Mouse (Mus musculus): ENCODE data around the gene Tas2r116. TPM values are rescaled to one million over a fixed set of nuclear protein-coding genes. Genes with fewer than 3 reads are reported as not detected.

Tas2r116 gene
- not detected for total RNA-seq (2021)
- long read RNA-seq, experiment 1, result 0 reads
- long read RNA-seq, experiment 2, result 0 reads

DNA sequence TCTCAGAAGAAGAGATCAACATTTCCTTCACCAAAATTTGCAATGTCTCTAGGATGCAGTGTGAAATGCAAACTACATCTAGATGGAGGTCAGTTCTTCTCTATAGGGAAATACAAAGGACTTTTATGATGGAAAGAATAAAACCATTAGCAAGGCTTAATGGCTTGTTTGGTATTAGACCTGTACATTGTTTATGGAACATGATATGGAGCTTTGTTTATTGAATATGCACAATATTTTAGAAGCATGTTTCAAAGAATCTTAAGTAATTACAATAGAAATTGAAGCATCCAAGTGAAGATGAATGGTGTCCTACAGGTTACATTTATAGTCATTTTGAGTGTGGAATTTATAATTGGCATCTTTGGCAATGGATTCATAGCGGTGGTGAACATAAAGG, at the start of gene Tas2r116:
TSS of gene Tas2r116 (plus strand) at position 301 of the 400 bp plus-strand sequence.
- DNase-seq, result no peak

DNA sequence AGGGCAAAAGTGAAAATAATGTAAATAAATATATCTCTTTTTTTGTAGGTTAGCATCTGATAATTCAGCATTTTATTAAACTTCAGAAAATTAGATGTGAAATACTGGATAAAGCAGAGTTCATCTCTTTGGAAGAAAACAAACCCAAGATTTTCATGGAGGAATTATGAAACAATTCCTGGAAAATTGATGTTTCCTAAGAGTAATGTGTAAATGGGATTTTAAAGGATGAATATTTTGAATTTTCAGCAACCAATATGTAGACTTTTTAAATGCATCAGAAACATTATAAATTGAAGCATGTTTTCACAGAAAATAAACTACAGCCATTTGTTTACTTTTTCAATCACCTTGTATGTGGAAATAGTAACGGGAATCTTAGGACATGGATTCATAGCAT, 8.4 kb upstream of the Tas2r116 start, which contains the start of gene Tas2r123:
TSS of gene Tas2r123 (plus strand) at position 301 of the 400 bp plus-strand sequence.
- no peak for DNase-seq

- DNase-seq, result no peak
Observed at GRCm38 (mm10) chr6:132867708-132868107, 12.5 kb downstream of the Tas2r116 start, which contains the start of gene Tas2r110. Tas2r110 (plus strand) TSS chr6:132868008.

- DNase-seq, result no peak
Observed at GRCm38 (mm10) chr6:132892711-132893110, 37.5 kb downstream of the Tas2r116 start, which contains the start of gene Tas2r113. Tas2r113 (plus strand) TSS chr6:132893011.

Other genes starting within 250 kb of the Tas2r116 start
- not detected for gene A630073D07Rik, start 203.9 kb upstream of the Tas2r116 start, total RNA-seq (2021)
- not detected for gene Tas2r120, start 198.5 kb upstream of the Tas2r116 start, total RNA-seq (2021)
- not detected for gene Tas2r121, start 154.4 kb upstream of the Tas2r116 start, total RNA-seq (2021)
- not detected for gene Tas2r122, start 143.5 kb upstream of the Tas2r116 start, total RNA-seq (2021)
- not detected for gene Tas2r115, start 117.4 kb upstream of the Tas2r116 start, total RNA-seq (2021)
- not detected for gene Tas2r124, start 100.7 kb upstream of the Tas2r116 start, total RNA-seq (2021)
- gene Tas2r102, start 93.3 kb upstream of the Tas2r116 start, total RNA-seq (2021), result not detected
- gene Tas2r136, start 77.3 kb upstream of the Tas2r116 start, total RNA-seq (2021), result not detected
- not detected for gene Tas2r117, start 52.6 kb upstream of the Tas2r116 start, total RNA-seq (2021)
- not detected for gene Tas2r123, start 8.3 kb upstream of the Tas2r116 start, total RNA-seq (2021)
- gene Tas2r110, start 12.6 kb downstream of the Tas2r116 start, total RNA-seq (2021), result not detected
- gene Tas2r113, start 37.6 kb downstream of the Tas2r116 start, total RNA-seq (2021), result not detected
- gene Tas2r125, start 54.2 kb downstream of the Tas2r116 start, total RNA-seq (2021), result not detected
- gene Tas2r129, start 95.7 kb downstream of the Tas2r116 start, total RNA-seq (2021), result not detected
- not detected for gene Tas2r131, start 102.5 kb downstream of the Tas2r116 start, total RNA-seq (2021)
- not detected for gene Tas2r109, start 125.5 kb downstream of the Tas2r116 start, total RNA-seq (2021)
- not detected for gene Tas2r103, start 181.7 kb downstream of the Tas2r116 start, total RNA-seq (2021)
- not detected for gene Tas2r140, start 200.4 kb downstream of the Tas2r116 start, total RNA-seq (2021)
- 10 to 100 TPM; 69.9 to 74.1 TPM for gene Smim10l1, start 249.5 kb downstream of the Tas2r116 start, total RNA-seq (2021)

Measured in gastrocnemius, postnatal 10 days (tissue).